Mouse (Mus musculus) cortical plate, adult 2 months (tissue): ENCODE measurements around the gene Lhx3. TPM values are rescaled to one million over a fixed set of nuclear protein-coding genes. Genes with fewer than 3 reads are reported as not detected.

Source experiments
- H3K27ac ChIP-seq: fragments of 200-500 bp; 2 replicates; pipeline ENCODE4 v1.5.1; 2012; ENCODE audit warnings: low read length, control low read depth, inconsistent platforms; ENCODE audit not compliant: insufficient read depth
- H3K4me1 ChIP-seq: fragments of 200-500 bp; 2 replicates; pipeline ENCODE4 v1.6.1; 2011; ENCODE audit warnings: low read length; ENCODE audit not compliant: control insufficient read depth, insufficient read depth
- H3K4me3 ChIP-seq: fragments of 200-500 bp; 2 replicates; pipeline ENCODE4 v1.5.1; 2011; ENCODE audit warnings: mild to moderate bottlenecking, low read length, control low read depth; ENCODE audit not compliant: insufficient read depth
- CTCF ChIP-seq: fragments of 200-500 bp; IDR thresholded peaks from 2 replicates; pipeline ENCODE4 v1.5.1; 2011; ENCODE audit warnings: mild to moderate bottlenecking, control low read depth, low read length; ENCODE audit not compliant: insufficient read depth; ENCODE audit errors: extremely low read depth
- POLR2A ChIP-seq: fragments of 200-500 bp; IDR thresholded peaks from 2 replicates; pipeline ENCODE4 v1.6.1; 2011; ENCODE audit warnings: mild to moderate bottlenecking, low read length, control low read depth; ENCODE audit not compliant: insufficient read depth; ENCODE audit errors: extremely low read depth
- polyA plus RNA-seq: library from polyadenylated mRNA; depleted of rRNA; stranded (reverse); fragments of >200 nt; gene quantifications from 2 replicates; pipeline ENCODE4 v1.2.3, GENCODE M21; 2012; rRNA removed

Gene Lhx3
- polyA plus RNA-seq, 1 experiment, result not detected

DNA sequence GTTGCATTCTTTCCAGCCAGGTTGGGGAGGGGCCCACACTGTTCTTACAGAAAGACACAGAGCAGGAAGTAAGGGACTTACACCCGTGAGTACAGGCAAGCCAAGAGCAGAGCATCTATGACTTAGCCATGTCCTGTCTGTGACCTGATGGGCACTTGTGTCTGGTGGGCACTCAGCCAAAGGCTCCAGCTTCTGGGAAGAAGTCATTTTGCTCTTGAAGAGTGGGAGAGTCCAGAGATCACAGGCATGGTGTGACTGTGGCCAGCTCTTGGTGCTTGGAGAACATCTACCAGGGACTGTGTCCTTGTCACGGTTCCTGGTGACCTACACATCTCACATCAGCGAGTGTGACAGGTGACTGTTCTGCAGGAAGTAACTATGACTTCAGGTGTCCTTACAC lies 52.4 kb downstream of the Lhx3 start:
- Histone ChIP-seq H3K4me1 (peaks cover 1% of the 10 kb centered on the region; the same call in 1 of the 2 replicates), H3K4me3 (no peak overlapping the region), H3K27ac (no peak overlapping the region)
- no peak for TF ChIP-seq POLR2A
- TF ChIP-seq CTCF, result no peak

DNA sequence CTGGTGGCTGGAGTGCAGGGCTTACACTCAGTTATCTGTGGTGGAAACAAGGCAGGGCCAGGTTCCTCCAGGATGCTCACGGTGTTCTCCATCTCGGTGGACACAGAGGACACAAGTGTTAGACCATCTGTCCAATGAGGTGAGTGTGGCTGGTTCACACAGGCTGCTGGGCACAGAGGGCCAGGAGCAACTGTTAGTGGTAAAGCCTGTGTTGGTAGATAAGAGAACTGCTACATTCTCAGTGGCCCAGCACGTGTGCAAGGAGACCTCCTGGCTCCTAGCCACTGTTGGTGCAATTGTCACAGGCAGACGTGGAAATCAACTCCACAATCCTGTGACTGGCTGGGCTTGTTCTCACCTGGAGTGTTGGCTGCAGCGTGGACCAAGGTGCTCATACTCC lies 53.5 kb downstream of the Lhx3 start:
- TF ChIP-seq CTCF (no peak), POLR2A (no peak)
- no peak overlapping the region for H3K27ac ChIP-seq
- peaks cover 1% of the 10 kb centered on the region; the same call in 1 of the 2 replicates for H3K4me1 ChIP-seq
- H3K4me3 ChIP-seq, result no peak overlapping the region

DNA sequence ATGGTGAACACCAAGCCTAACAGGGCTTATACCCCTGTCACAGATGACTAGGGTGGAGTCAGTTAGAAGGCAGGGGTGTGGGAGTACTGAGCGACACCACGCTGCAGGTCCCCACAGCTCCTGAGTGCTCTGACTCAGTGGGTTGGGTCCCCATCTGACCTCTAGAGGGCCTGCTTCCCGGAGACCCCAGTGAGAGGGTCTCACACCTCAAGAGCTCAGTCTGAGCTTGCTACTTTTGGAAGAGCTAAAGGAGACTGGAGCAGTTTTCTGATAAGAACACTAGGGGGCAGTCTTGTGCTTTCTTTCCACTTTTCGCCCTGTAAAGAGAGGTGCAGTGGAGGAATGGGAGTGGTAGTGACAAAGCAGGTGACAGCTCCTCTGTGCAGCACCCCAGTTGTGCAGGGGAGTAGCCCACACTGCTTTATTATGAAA lies 54.2 kb downstream of the Lhx3 start:
- Histone ChIP-seq H3K4me3 (no peak overlapping the region), H3K27ac (no peak overlapping the region), H3K4me1 (peaks cover 1% of the 10 kb centered on the region; the same call in 1 of the 2 replicates)
- TF ChIP-seq POLR2A (no peak), CTCF (peak; percentile 73)

DNA sequence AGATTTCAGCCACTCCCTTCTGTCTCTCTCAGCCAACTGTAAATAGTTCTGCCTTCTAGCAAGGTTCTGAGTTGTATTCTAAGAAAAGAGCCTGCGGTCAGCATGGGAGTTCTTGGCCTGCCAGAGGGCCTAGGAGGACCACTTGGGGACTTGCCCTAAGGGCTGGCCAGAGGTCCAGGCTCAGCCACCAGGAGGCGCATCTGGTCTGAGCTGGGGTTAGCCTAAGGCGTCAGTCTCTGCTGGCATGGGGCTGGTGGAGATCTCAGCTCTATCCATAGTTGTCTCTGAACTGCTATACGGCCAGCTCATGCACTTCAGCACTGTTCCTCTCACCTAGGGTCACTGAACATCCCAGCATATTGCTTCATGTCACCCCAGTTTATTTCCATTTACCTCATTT lies 54.8 kb downstream of the Lhx3 start:
- no peak for TF ChIP-seq POLR2A
- TF ChIP-seq CTCF, result 0 out of 2 replicates have a peak, but pooled peaks have one; percentile 21

More for the DNA sequence above, 54.8 kb downstream of the Lhx3 start:
- no peak overlapping the region for H3K4me3 ChIP-seq
- H3K4me1 ChIP-seq, result peaks cover 1% of the 10 kb centered on the region; the same call in 1 of the 2 replicates
- no peak overlapping the region for H3K27ac ChIP-seq

Other genes starting within 250 kb of the Lhx3 start
- 31.6 and 32.4 TPM in 2 replicates for gene Camsap1, start 225.0 kb downstream of the Lhx3 start, polyA plus RNA-seq
- 70.3 and 76.6 TPM in 2 replicates for gene Ubac1, start 186.5 kb downstream of the Lhx3 start, polyA plus RNA-seq
- 46.9 and 53.6 TPM in 2 replicates for gene Nacc2, start 85.1 kb downstream of the Lhx3 start, polyA plus RNA-seq
- gene Qsox2, start 29.2 kb upstream of the Lhx3 start, polyA plus RNA-seq, result 22.0 TPM in 2 replicates
- 0.85 and 2.2 TPM in 2 replicates for gene Ccdc187, start 86.3 kb upstream of the Lhx3 start, polyA plus RNA-seq
- gene Gpsm1, start 107.2 kb upstream of the Lhx3 start, polyA plus RNA-seq, result 45.3 and 49.2 TPM in 2 replicates
- 37.9 and 38.0 TPM in 2 replicates for gene Dnlz, start 143.8 kb upstream of the Lhx3 start, polyA plus RNA-seq
- gene Card9, start 152.6 kb upstream of the Lhx3 start, polyA plus RNA-seq, result 5.2 and 5.3 TPM in 2 replicates
- 81.7 and 92.4 TPM in 2 replicates for gene Snapc4, start 172.4 kb upstream of the Lhx3 start, polyA plus RNA-seq
- 284 and 325 TPM in 2 replicates for gene Entr1, start 181.0 kb upstream of the Lhx3 start, polyA plus RNA-seq
- 102 TPM in 2 replicates for gene Pmpca, start 181.1 kb upstream of the Lhx3 start, polyA plus RNA-seq
- 28.7 and 32.6 TPM in 2 replicates for gene Inpp5e, start 200.9 kb upstream of the Lhx3 start, polyA plus RNA-seq
- gene Sec16a, start 236.9 kb upstream of the Lhx3 start, polyA plus RNA-seq, result 30.6 and 32.2 TPM in 2 replicates